Mouse (Mus musculus) inflammation-experienced regulatory T-cells, adult 6 months (primary cell): ENCODE results near the gene Plcb4. TPM values are rescaled to one million over a fixed set of nuclear protein-coding genes. Genes with fewer than 3 reads are reported as not detected.
"Not testable (repeated sequence)": the region's sequence is repeated elsewhere in the genome, so short reads cannot be mapped to it uniquely, and the experiment has no call there.

Experiments used
- ATAC-seq: one replicate; pipeline ENCODE4 v1.8.0; 2017
- polyA plus RNA-seq, 3 experiments: library from polyadenylated mRNA; unstranded; fragments of 100-300 nt; shearing (Covaris generic); gene quantifications; one replicate each; pipeline ENCODE4 v1.2.1; 2017

Gene Plcb4
- polyA plus RNA-seq, 3 experiments from 2014 or later = 22.0 to 31.2 (median 26.3) TPM

DNA sequence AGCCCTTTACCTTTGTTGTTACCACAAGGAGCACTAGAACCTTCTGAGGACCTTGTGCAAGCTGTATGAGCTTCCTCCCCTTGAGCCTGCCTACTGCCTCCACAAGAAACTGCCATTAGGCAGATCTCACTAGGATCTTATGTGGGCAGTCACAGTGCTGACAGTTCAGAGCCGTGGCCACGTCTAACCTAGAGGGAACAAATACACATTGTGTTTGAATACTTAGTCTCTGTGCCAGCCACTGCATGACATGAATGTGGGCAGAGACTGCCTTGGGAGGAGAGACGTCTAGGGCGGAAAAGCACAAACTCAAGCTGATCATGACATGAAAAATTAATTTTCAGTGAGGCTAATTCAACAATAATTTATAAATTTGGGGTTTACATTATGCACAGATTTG lies 239.2 kb downstream of the Plcb4 start:
- no peak for ATAC-seq

DNA sequence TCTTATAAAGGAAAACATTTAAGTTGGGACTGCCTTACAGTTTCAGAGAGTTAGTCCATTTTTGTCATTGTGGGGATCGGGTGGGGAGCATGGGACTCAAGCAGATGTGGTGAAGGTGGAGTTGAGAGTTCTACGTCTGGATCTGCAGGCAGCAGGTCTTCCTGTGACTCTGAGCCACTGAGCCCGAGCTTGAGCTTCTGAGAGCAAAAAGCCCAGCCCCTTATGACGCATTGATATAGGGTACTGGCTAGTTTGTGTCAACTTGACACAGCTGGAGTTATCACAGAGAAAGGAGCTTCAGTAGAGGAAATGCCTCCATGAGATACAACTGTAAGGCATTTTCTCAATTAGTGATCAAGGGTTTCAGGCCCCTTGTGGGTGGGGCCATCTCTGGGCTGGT lies 241.1 kb downstream of the Plcb4 start:
- not testable (repeated sequence) for ATAC-seq

- peak; percentile 74 for ATAC-seq
Observed at GRCm38 (mm10) chr2:135901015-135901414, 242.2 kb downstream of the Plcb4 start.

DNA sequence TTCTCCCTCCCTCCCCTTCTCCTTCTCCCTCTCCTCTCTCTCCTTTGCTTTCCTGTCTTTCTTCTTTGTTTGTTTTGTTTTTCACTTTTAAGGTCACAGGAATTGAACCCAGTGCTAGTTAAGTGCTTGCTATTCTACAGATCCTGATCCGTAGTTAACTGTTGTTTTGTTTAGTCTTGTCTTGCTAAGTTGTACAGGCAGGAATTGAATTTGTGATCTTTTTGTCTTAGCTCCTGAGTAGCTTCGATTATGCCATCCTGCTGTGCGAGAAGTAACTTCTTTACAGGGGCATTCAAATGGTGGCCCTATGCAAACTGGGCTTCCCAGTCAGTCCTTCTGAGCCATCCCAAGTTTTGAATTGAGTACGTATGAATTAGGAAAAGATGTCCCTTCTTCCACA lies 245.5 kb downstream of the Plcb4 start:
- no peak for ATAC-seq

DNA sequence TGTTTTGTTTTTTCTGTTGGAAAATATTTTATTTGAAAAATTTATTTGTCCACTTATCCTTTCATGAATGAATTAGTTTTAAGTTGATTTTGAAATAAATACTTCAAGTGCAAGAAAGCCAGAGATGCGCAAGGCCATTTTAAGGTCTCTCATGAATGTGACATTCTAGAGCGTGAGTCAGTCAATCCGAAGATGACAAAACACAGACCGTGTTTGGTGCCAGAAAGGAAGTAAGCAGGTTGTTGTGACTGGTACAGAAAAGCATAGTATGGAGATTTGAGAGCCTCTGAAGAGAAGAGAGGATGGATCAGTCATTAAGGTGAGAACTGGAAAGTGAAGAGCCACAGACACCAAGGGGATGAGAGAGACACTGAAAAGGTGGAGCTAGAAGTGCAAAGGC lies 246.0 kb downstream of the Plcb4 start:
- no peak for ATAC-seq

DNA sequence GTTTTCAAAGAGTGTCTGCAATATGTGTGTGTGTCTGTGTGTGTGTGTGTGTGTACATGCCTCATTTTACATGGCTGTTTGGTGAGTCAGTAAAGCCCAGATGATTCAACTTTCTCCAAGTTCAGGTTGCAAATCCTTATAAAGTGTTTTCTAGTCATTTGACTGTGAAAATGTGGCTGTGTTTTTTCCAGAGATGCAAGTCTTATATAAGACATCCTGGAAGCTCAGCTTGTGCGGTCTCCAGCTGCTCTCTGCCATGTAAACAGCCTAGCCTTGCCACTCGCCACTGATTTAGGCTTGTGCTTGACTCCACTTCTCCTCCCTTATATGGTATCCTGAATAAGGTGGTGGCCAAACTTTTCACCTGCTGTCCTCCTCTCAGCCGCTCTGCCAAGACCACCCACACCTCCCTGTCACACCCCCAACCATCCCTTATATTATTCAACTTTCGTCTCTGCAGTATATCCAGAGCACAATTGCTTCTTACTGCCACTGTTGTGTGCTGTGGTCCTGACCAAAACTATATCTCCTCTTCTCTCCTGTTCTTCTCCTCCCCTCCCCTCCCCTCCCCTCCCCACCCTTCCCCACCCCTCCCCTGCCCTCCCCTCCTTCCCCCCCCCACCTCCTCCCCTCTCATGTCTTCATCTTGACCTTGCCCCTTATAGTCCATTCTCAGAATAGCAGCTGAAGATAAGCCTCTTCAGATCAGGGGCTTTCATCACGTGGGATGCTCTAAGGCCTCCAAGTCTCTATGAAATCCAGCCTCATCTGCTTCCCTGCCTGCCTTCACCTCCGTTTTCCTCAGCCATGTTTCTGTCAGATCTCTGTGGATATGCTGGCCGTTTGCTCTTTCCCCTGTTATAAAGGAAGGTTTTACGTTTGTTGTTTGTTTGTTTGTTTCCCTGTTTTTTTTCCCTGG lies 255.8 kb downstream of the Plcb4 start:
- no peak for ATAC-seq

GRCm38 (mm10) chr2:135915928-135916327 lies 257.1 kb downstream of the Plcb4 start:
- ATAC-seq = no peak

DNA sequence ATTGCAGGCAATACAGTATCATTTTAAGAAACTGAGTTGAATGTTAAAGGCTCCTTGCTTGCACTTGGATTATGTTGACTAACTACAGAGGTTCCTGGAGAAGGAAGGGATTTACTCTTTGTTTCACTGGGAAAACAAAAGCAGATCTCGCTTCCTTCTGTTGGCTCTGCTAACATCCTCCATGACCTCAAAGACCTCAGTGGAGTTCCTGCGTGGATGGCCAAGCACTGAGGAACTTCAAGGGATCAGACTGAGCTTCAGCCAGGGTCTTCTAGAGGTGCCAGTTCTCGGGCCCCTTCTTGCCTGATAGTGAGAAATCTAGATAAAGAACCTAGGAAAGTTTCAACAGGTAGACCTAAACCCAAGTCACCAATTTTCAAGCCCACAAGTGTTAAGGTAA lies 258.2 kb downstream of the Plcb4 start:
- no peak for ATAC-seq

DNA sequence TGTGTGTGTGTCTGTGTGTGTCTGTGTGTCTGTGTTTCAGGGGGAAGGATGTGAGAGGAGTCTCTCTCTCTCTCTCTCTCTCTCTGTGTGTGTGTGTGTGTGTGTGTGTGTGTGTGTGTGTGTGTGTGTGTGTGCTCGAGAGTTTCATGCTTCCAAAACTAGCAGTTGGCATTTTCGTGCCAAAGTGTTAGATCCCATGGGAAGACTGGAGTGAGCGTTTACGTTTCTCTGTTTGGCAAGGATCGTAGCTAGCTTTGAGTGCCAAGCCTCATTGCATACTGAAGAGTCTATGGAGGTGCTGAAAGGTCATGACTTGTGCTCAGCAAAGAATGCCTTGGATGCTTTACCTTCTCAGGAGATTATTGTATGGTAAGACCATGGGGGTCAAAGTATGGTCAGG lies 259.3 kb downstream of the Plcb4 start:
- ATAC-seq = no peak

GRCm38 (mm10) chr2:135919641-135920040 lies 260.8 kb downstream of the Plcb4 start:
- ATAC-seq = no peak

GRCm38 (mm10) chr2:135926660-135927343 lies 268.0 kb downstream of the Plcb4 start:
- ATAC-seq = peak; percentile 76

GRCm38 (mm10) chr2:135929021-135929720 lies 270.4 kb downstream of the Plcb4 start:
- ATAC-seq = no peak

- no peak for ATAC-seq
Observed at GRCm38 (mm10) chr2:135930696-135931095, 271.9 kb downstream of the Plcb4 start.

DNA sequence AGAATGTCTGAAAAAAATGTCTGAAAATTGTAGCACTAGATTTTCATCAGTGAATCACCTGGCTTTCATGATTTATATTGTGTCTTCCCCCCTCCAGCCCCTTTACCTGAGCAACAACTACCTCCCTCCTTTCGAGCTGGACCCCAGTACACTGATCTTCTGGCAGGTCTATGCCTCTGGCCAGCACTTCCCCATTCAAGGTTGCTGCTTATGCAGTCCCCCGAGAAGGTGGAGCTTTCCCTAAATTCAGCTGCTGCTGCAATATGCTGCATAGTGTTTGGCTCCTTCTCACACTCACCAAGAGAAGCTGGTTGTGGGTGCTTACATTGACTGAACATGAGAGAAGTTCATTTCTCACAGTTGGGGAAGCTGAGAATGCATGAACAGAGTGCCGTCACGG lies 273.8 kb downstream of the Plcb4 start:
- ATAC-seq = no peak

DNA sequence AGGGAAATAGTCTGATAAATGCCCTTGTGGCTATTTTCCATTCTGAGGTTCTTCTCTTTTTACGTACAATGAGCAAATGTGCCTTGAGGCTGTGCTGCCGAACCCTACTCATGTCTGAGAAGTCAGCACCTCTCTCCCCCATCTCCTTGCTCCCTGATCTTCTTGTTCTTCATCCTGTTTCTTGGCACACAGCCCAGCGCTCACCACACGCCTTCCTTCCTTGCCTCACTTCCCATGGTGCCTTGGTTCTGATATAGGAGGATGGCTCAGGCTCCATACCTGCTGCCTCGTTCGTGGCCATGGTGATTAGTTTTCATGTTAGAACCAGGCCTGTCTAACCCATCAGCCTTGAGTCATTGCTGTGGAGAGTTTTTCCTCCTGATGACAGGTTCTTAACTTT lies 277.6 kb downstream of the Plcb4 start:
- no peak for ATAC-seq

- ATAC-seq = no peak
Observed at GRCm38 (mm10) chr2:135937646-135938045, 278.8 kb downstream of the Plcb4 start.

GRCm38 (mm10) chr2:135939933-135940332 lies 281.1 kb downstream of the Plcb4 start:
- ATAC-seq = no peak

DNA sequence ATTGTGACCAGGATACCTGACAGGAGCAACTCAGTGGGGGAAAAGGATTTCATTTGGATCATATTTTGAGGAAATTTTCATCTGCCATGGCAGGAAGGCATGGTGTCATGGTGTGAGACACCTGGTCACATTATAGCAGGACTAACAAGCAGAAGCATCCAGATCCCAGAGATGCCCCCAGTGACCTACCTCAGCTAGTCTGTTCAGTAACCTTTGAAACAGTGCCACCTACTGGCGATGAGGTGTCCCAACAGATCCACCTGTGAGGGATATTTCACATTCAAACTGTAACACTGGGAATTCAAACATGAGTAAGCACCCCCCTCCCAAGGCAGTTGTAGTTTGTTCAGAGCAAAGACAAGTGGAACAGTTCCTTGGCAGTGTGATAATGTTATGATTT lies 289.0 kb downstream of the Plcb4 start:
- ATAC-seq = no peak

GRCm38 (mm10) chr2:135954760-135955548 lies 296.1 kb downstream of the Plcb4 start:
- ATAC-seq = no peak

DNA sequence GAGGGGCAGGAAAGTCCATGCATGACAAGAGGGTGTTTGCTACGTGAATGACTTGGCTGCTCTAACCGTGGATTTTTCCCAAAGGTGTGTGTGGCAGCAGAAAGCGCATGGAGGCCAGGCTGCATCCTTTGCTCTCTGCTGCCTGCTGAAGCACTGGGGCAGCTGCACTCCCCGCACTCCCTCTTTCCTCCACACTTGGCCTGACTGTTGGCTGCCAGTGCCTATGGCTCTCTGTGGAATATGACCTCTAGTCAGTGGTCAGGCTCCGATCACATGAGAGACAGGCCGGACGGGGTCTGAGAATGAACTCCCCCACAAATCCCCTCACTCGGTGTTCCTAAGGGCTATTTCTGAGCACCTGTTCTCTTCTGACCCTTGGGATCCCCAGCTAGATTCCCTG lies 297.0 kb downstream of the Plcb4 start:
- no peak for ATAC-seq

- peak; percentile 93 for ATAC-seq
Observed at GRCm38 (mm10) chr2:135957689-135958088, 298.9 kb downstream of the Plcb4 start.

GRCm38 (mm10) chr2:135958453-135958852 lies 299.6 kb downstream of the Plcb4 start:
- ATAC-seq = no peak

GRCm38 (mm10) chr2:135963089-135963488 lies 304.3 kb downstream of the Plcb4 start:
- ATAC-seq = no peak
